Mouse (Mus musculus): Measurements from ENCODE around the gene Kiss1r. TPM values are rescaled to one million over a fixed set of nuclear protein-coding genes. Genes with fewer than 3 reads are reported as not detected.
A peak's percentile ranks its signal among the peaks of the same experiment; 100 is the strongest.

The Kiss1r gene
- total and polyA plus RNA-seq, 3 experiments = 0.10 to 1.5 (median 0.25) TPM

GRCm38 (mm10) chr10:79945507-79946234 is 28.9 kb downstream of the Kiss1r start:
- H3K4me1 ChIP-seq (ENCODE audit: control insufficient read depth, insufficient read depth, low read length) = no peaks in the 10 kb centered on the region
- WGBS = 80% methylated on average over 16 of the region's 16 CpGs
- H3K27me3 ChIP-seq (ENCODE audit: control insufficient read depth, insufficient read depth, low read length) = no peaks in the 10 kb centered on the region
- DNase-seq = no peak
- no peak overlapping the region for H3K27ac ChIP-seq
- no peak overlapping the region for H3K9ac ChIP-seq (ENCODE audit: low read depth, low read length)
- no peak for TF ChIP-seq POLR2A (IDR thresholded peaks at IDR 0.05; ENCODE audit: insufficient read depth, low read depth, low read length)
- TF ChIP-seq CTCF (IDR thresholded peaks at IDR 0.05) = no peak
- TF ChIP-seq EP300 (IDR thresholded peaks at IDR 0.05; ENCODE audit: insufficient read depth, low read depth, low read length) = no peak
- no peaks in the 10 kb centered on the region for H3K79me2 ChIP-seq (replicated peaks; ENCODE audit: control insufficient read depth, insufficient read depth, low read length)
- no peak overlapping the region for H3K4me3 ChIP-seq
- intact Hi-C loops (cut with DNase I) = no loop called here
- no peaks in the 10 kb centered on the region for H3K36me3 ChIP-seq (ENCODE audit: control insufficient read depth, insufficient read depth, low read length)

GRCm38 (mm10) chr10:79946752-79947322 is 30.1 kb downstream of the Kiss1r start:
- no peak for DNase-seq
- H3K79me2 ChIP-seq (replicated peaks; ENCODE audit: control insufficient read depth, insufficient read depth, low read length) = no peaks in the 10 kb centered on the region
- no peak overlapping the region for H3K27ac ChIP-seq
- 61% methylated on average over 7 of the region's 7 CpGs for WGBS
- H3K9ac ChIP-seq (ENCODE audit: low read depth, low read length) = no peak overlapping the region
- no peaks in the 10 kb centered on the region for H3K4me1 ChIP-seq (ENCODE audit: control insufficient read depth, insufficient read depth, low read length)
- H3K36me3 ChIP-seq (ENCODE audit: control insufficient read depth, insufficient read depth, low read length) = no peaks in the 10 kb centered on the region
- no peak overlapping the region for H3K4me3 ChIP-seq
- intact Hi-C loops (cut with DNase I) = no loop called here
- H3K27me3 ChIP-seq (ENCODE audit: control insufficient read depth, insufficient read depth, low read length) = no peaks in the 10 kb centered on the region
- TF ChIP-seq EP300 (IDR thresholded peaks at IDR 0.05; ENCODE audit: insufficient read depth, low read depth, low read length) = no peak
- TF ChIP-seq POLR2A (IDR thresholded peaks at IDR 0.05; ENCODE audit: insufficient read depth, low read depth, low read length) = no peak
- no peak for TF ChIP-seq CTCF (IDR thresholded peaks at IDR 0.05)

- Histone ChIP-seq H3K4me3 (no peak overlapping the region), H3K4me1 (ENCODE audit: control insufficient read depth, insufficient read depth, low read length) (no peaks in the 10 kb centered on the region), H3K36me3 (ENCODE audit: control insufficient read depth, insufficient read depth, low read length) (no peaks in the 10 kb centered on the region), H3K27me3 (ENCODE audit: control insufficient read depth, insufficient read depth, low read length) (no peaks in the 10 kb centered on the region), H3K9ac (ENCODE audit: low read depth, low read length) (no peak overlapping the region), H3K79me2 (replicated peaks; ENCODE audit: control insufficient read depth, insufficient read depth, low read length) (no peaks in the 10 kb centered on the region), H3K27ac (no peak overlapping the region)
- intact Hi-C loops (cut with DNase I) = no loop called here
- 74% methylated on average over 6 of the region's 6 CpGs for WGBS
- TF ChIP-seq POLR2A (IDR thresholded peaks at IDR 0.05; ENCODE audit: insufficient read depth, low read depth, low read length) (no peak), CTCF (IDR thresholded peaks at IDR 0.05) (no peak), EP300 (IDR thresholded peaks at IDR 0.05; ENCODE audit: insufficient read depth, low read depth, low read length) (no peak)
- no peak for DNase-seq
These were observed 30.7 kb downstream of the Kiss1r start for GRCm38 (mm10) chr10:79947502-79947901.

- no peak for DNase-seq
- H3K79me2 ChIP-seq (replicated peaks; ENCODE audit: control insufficient read depth, insufficient read depth, low read length) = no peaks in the 10 kb centered on the region
- no peak overlapping the region for H3K27ac ChIP-seq
- no peaks in the 10 kb centered on the region for H3K36me3 ChIP-seq (ENCODE audit: control insufficient read depth, insufficient read depth, low read length)
- intact Hi-C loops (cut with DNase I) = no loop called here
- H3K9ac ChIP-seq (ENCODE audit: low read depth, low read length) = no peak overlapping the region
- no peak overlapping the region for H3K4me3 ChIP-seq
- no peak for TF ChIP-seq POLR2A (IDR thresholded peaks at IDR 0.05; ENCODE audit: insufficient read depth, low read depth, low read length)
- WGBS = 93% methylated on average over 4 of the region's 4 CpGs
- H3K27me3 ChIP-seq (ENCODE audit: control insufficient read depth, insufficient read depth, low read length) = no peaks in the 10 kb centered on the region
- no peaks in the 10 kb centered on the region for H3K4me1 ChIP-seq (ENCODE audit: control insufficient read depth, insufficient read depth, low read length)
These were observed 33.1 kb downstream of the Kiss1r start for GRCm38 (mm10) chr10:79949873-79950272.

- Histone ChIP-seq H3K4me1 (ENCODE audit: control insufficient read depth, insufficient read depth, low read length) (no peaks in the 10 kb centered on the region), H3K27me3 (ENCODE audit: control insufficient read depth, insufficient read depth, low read length) (no peaks in the 10 kb centered on the region), H3K4me3 (no peak overlapping the region), H3K36me3 (ENCODE audit: control insufficient read depth, insufficient read depth, low read length) (no peaks in the 10 kb centered on the region), H3K27ac (no peak overlapping the region), H3K79me2 (replicated peaks; ENCODE audit: control insufficient read depth, insufficient read depth, low read length) (no peaks in the 10 kb centered on the region), H3K9ac (ENCODE audit: low read depth, low read length) (no peak overlapping the region)
- intact Hi-C loops (cut with DNase I) = no loop called here
- no peak for TF ChIP-seq EP300 (IDR thresholded peaks at IDR 0.05; ENCODE audit: insufficient read depth, low read depth, low read length)
- TF ChIP-seq CTCF (IDR thresholded peaks at IDR 0.05) = no peak
- no peak for TF ChIP-seq POLR2A (IDR thresholded peaks at IDR 0.05; ENCODE audit: insufficient read depth, low read depth, low read length)
- WGBS = 91% methylated on average over 18 of the region's 18 CpGs
- no peak for DNase-seq
These were observed 33.9 kb downstream of the Kiss1r start for GRCm38 (mm10) chr10:79950661-79951060.

GRCm38 (mm10) chr10:79953946-79954345 is 37.2 kb downstream of the Kiss1r start:
- peak; percentile 43 to 60 for DNase-seq
- Histone ChIP-seq H3K9ac (ENCODE audit: low read depth, low read length) (no peak overlapping the region), H3K79me2 (replicated peaks; ENCODE audit: control insufficient read depth, insufficient read depth, low read length) (no peaks in the 10 kb centered on the region), H3K4me1 (ENCODE audit: control insufficient read depth, insufficient read depth, low read length) (peaks cover 1% of the 10 kb centered on the region; the same call in 1 of the 2 replicates), H3K27ac (no peak overlapping the region), H3K36me3 (ENCODE audit: control insufficient read depth, insufficient read depth, low read length) (no peaks in the 10 kb centered on the region), H3K4me3 (no peak overlapping the region), H3K27me3 (ENCODE audit: control insufficient read depth, insufficient read depth, low read length) (no peaks in the 10 kb centered on the region)
- intact Hi-C loops (cut with DNase I) = no loop called here
- WGBS = 83% methylated on average over 6 of the region's 6 CpGs
- no peak for TF ChIP-seq EP300 (IDR thresholded peaks at IDR 0.05; ENCODE audit: insufficient read depth, low read depth, low read length)
- peak; percentile 76 for TF ChIP-seq CTCF (IDR thresholded peaks at IDR 0.05)
- TF ChIP-seq POLR2A (IDR thresholded peaks at IDR 0.05; ENCODE audit: insufficient read depth, low read depth, low read length) = no peak

Measured in heart, adult 2 months (tissue).